Mouse (Mus musculus) adrenal gland, adult 8-10 months (tissue): ENCODE data around the gene Cnep1r1. TPM values are rescaled to one million over a fixed set of nuclear protein-coding genes. Genes with fewer than 3 reads are reported as not detected.

ENCODE experiments used
- microRNA-seq, 2 experiments: library from miRNA; unstranded; fragments of <30 nt; microRNA quantifications; one replicate each; pipeline ENCODE4 v1.2.0; 2022
- total RNA-seq, 4 experiments: library from RNA; stranded (reverse); gene quantifications; 2 replicates each; pipeline ENCODE4 v1.2.4; 2022

The Cnep1r1 gene
- total RNA-seq, 4 experiments from 2014 or later: 36.3 to 49.1 (median 39.1) TPM

Small RNAs within 50 kb of the gene (microRNA-seq; reads per million reads assigned to microRNA genes)
- gene Mir7071: 0.18 to 0.34 reads per million in 2 experiments

Other genes with a start within 250 kb of the Cnep1r1 start
- 10 to 100 TPM; 18.3 to 47.9 (median 33.8) TPM for gene Zfp423, start 159.2 kb upstream of the Cnep1r1 start, total RNA-seq
- 10 to 100 TPM; 29.4 to 34.5 (median 32.5) TPM for gene Heatr3, start 19.1 kb downstream of the Cnep1r1 start, total RNA-seq
- 10 to 100 TPM; 29.1 to 39.6 (median 34.1) TPM for gene Tent4b, start 80.4 kb downstream of the Cnep1r1 start, total RNA-seq
- gene Adcy7, start 153.6 kb downstream of the Cnep1r1 start, total RNA-seq: 10 to 100 TPM in 2 of 4 experiments, 1 to 10 TPM in 2; 6.4 to 28.7 (median 14.2) TPM
- 10 to 100 TPM; 58.0 to 82.4 (median 64.5) TPM for gene Brd7, start 243.4 kb downstream of the Cnep1r1 start, total RNA-seq